Mouse (Mus musculus): Measurements from ENCODE around the gene Nrf1. TPM values are rescaled to one million over a fixed set of nuclear protein-coding genes. Genes with fewer than 3 reads are reported as not detected.

Gene Nrf1
- polyA plus RNA-seq, 2 experiments = 31.2 to 33.1 TPM

DNA sequence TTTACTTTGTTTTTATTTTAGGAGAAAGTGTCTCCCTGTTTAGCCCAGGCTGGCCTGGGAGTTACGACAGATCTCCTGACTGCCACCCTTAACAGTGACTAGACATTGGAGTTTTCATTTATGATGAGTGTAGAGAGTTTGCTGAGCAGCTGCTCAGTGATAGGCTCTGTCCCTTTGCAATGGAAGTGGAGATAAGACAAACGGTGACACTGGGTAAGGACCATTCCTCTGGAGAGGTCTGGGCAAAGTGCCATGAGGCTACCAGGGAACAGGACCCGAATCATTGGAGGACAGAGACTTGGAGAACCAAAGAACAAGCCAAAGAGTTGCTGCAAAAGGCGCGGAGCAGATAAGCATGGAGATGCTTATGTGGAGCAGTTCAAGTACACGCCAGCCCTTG is 100.0 kb downstream of the Nrf1 start:
- Histone ChIP-seq H3K4me2 (ENCODE audit: low read depth) (peak overlapping the region; percentile 66), H3K4me1 (replicated peaks; ENCODE audit: control insufficient read depth in 2 of 2, insufficient read depth in 2 of 2, low read length in 1 of 2) (peaks cover 32 to 34% of the 10 kb centered on the region in 2 experiments)

GRCm38 (mm10) chr6:30150471-30150870 is 102.7 kb downstream of the Nrf1 start:
- H3K4me3 ChIP-seq (ENCODE audit: insufficient read depth in 1 of 2, low read depth in 2 of 2, low read length in 2 of 2) = no peak overlapping the region
- H3K4me2 ChIP-seq (ENCODE audit: low read depth) = no peak overlapping the region
- H3K36me3 ChIP-seq (replicated peaks; ENCODE audit: control insufficient read depth, insufficient read depth, low read depth) = peaks cover 17% of the 10 kb centered on the region
- ATAC-seq (ENCODE audit: insufficient read depth) (no peak), DNase-seq (ENCODE audit: low read depth in 3 of 3, low spot score in 3 of 3) (no peak)
- H3K27ac ChIP-seq = no peak overlapping the region
- H3K27me3 ChIP-seq (ENCODE audit: control insufficient read depth, insufficient read depth, low read length) = no peaks in the 10 kb centered on the region
- no peak overlapping the region for H3K9ac ChIP-seq (replicated peaks)
- no peak for TF ChIP-seq CTCF (IDR thresholded peaks at IDR 0.05; ENCODE audit: low read depth)
- no peak for TF ChIP-seq EP300 (IDR thresholded peaks at IDR 0.05; ENCODE audit: low read depth)
- 90% methylated on average over 8 of the region's 8 CpGs for WGBS (ENCODE audit: insufficient replicate concordance)
- no peaks in the 10 kb centered on the region for H3K9me3 ChIP-seq (ENCODE audit: control insufficient read depth, low read length)
- peaks cover 32 to 33% of the 10 kb centered on the region in 2 experiments for H3K4me1 ChIP-seq (replicated peaks; ENCODE audit: control insufficient read depth in 2 of 2, insufficient read depth in 2 of 2, low read length in 1 of 2)

More for the DNA sequence above, 100.0 kb downstream of the Nrf1 start:
- 26% methylated on average over 6 of the region's 6 CpGs for WGBS (ENCODE audit: insufficient replicate concordance)
- TF ChIP-seq EP300 (IDR thresholded peaks at IDR 0.05; ENCODE audit: low read depth) = peak; percentile 91
- no peak for TF ChIP-seq CTCF (IDR thresholded peaks at IDR 0.05; ENCODE audit: low read depth)
- H3K4me3 ChIP-seq (ENCODE audit: insufficient read depth in 1 of 2, low read depth in 2 of 2, low read length in 2 of 2) = peak overlapping the region in 1 of 2 experiments; percentile 17; a peak in 2 of 4 replicates
- H3K9me3 ChIP-seq (ENCODE audit: control insufficient read depth, low read length) = no peaks in the 10 kb centered on the region
- peak; percentile 85 for ATAC-seq (ENCODE audit: insufficient read depth)
- peak; percentile 47 to 74 (median 71) for DNase-seq (ENCODE audit: low read depth in 3 of 3, low spot score in 3 of 3)
- H3K27me3 ChIP-seq (ENCODE audit: control insufficient read depth, insufficient read depth, low read length) = no peaks in the 10 kb centered on the region
- H3K36me3 ChIP-seq (replicated peaks; ENCODE audit: control insufficient read depth, insufficient read depth, low read depth) = peaks cover 24% of the 10 kb centered on the region
- peak overlapping the region; percentile 21 for H3K9ac ChIP-seq (replicated peaks)
- peak overlapping the region; percentile 97 for H3K27ac ChIP-seq

DNA sequence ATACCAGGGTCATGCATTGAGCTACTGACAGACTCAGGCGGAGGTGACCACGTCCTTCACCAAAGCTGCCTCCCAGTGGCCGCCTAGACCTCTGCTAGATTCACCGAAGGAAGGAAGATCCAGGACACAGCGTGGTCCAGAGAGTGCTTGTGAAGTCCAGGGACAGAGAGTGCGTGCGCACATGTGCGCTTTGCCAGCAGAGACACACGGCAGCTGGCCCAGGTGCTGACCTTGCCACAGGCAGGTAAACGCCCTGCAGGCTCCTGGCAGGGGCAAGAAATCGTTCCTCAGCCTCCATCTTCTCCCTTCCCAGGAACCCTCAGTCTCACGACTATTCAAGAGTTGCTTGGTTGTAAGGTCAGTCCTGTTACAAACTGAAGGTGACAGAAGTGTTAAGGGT is 104.4 kb downstream of the Nrf1 start:
- no peak overlapping the region for H3K4me3 ChIP-seq (ENCODE audit: insufficient read depth in 1 of 2, low read depth in 2 of 2, low read length in 2 of 2)
- peaks cover 13% of the 10 kb centered on the region for H3K36me3 ChIP-seq (replicated peaks; ENCODE audit: control insufficient read depth, insufficient read depth, low read depth)
- TF ChIP-seq EP300 (IDR thresholded peaks at IDR 0.05; ENCODE audit: low read depth) = no peak
- no peak for TF ChIP-seq CTCF (IDR thresholded peaks at IDR 0.05; ENCODE audit: low read depth)
- no peak overlapping the region for H3K27ac ChIP-seq
- H3K4me1 ChIP-seq (replicated peaks; ENCODE audit: control insufficient read depth in 2 of 2, insufficient read depth in 2 of 2, low read length in 1 of 2) = peaks cover 20 to 21% of the 10 kb centered on the region in 2 experiments
- H3K9ac ChIP-seq (replicated peaks) = no peak overlapping the region
- no peak for ATAC-seq (ENCODE audit: insufficient read depth)
- no peaks in the 10 kb centered on the region for H3K27me3 ChIP-seq (ENCODE audit: control insufficient read depth, insufficient read depth, low read length)
- WGBS (ENCODE audit: insufficient replicate concordance) = 85% methylated on average over 12 of the region's 12 CpGs
- no peaks in the 10 kb centered on the region for H3K9me3 ChIP-seq (ENCODE audit: control insufficient read depth, low read length)
- no peak for DNase-seq (ENCODE audit: low read depth in 3 of 3, low spot score in 3 of 3)
- no peak overlapping the region for H3K4me2 ChIP-seq (ENCODE audit: low read depth)

DNA sequence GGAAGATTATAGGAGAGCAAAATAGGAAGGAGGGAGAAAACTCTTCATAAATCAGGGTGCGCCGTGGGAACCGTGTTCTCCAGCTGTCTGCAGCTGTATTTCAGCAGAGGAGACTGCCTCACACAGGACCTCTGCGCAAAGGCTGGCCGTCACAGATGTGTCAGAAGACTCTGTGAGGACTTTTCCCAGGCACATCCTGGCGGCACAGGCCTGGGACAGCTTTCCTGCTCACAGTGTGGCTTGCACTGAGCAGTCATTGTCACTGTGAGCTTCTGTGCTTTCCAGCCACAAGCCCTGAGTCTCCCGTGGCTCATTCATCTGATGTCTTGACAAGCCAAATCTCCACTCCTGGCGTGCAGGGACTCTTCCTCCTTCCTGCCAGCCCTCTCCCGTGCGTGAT is 104.9 kb downstream of the Nrf1 start:
- 77% methylated on average over 10 of the region's 10 CpGs for WGBS (ENCODE audit: insufficient replicate concordance)
- no peak for ATAC-seq (ENCODE audit: insufficient read depth)
- no peak for DNase-seq (ENCODE audit: low read depth in 3 of 3, low spot score in 3 of 3)

DNA sequence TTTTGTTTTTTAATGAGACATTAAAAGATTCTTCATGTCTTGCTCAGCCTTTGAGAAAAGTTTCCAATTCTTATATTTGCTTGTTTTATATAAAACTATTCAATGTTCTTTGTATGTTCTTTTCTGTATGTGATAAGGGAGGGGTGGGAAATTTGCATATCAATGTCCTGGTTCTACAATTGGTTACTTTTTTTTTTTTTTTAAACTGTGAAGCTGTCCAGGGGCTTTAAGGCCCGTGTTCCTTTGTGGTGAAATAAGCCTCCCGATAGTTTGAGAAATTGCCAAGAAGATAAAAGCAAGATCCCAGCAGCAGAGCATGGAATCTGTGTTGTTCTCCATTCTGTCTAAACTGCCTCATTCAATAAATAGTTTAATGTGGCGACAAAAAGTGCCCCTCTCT is 105.3 kb downstream of the Nrf1 start:
- 75% methylated on average over 3 of the region's 3 CpGs for WGBS (ENCODE audit: insufficient replicate concordance)
- Histone ChIP-seq H3K4me1 (replicated peaks; ENCODE audit: control insufficient read depth in 2 of 2, insufficient read depth in 2 of 2, low read length in 1 of 2) (peaks cover 12% of the 10 kb centered on the region in 2 experiments), H3K27ac (no peak overlapping the region), H3K9ac (replicated peaks) (no peak overlapping the region), H3K9me3 (ENCODE audit: control insufficient read depth, low read length) (no peaks in the 10 kb centered on the region), H3K4me2 (ENCODE audit: low read depth) (no peak overlapping the region), H3K27me3 (ENCODE audit: control insufficient read depth, insufficient read depth, low read length) (no peaks in the 10 kb centered on the region), H3K4me3 (ENCODE audit: insufficient read depth in 1 of 2, low read depth in 2 of 2, low read length in 2 of 2) (no peak overlapping the region), H3K36me3 (replicated peaks; ENCODE audit: control insufficient read depth, insufficient read depth, low read depth) (peaks cover 13% of the 10 kb centered on the region)
- DNase-seq (ENCODE audit: low read depth in 3 of 3, low spot score in 3 of 3) (no peak), ATAC-seq (ENCODE audit: insufficient read depth) (no peak)
- no peak for TF ChIP-seq CTCF (IDR thresholded peaks at IDR 0.05; ENCODE audit: low read depth)
- TF ChIP-seq EP300 (IDR thresholded peaks at IDR 0.05; ENCODE audit: low read depth) = no peak

More for the DNA sequence above, 104.9 kb downstream of the Nrf1 start:
- Histone ChIP-seq H3K27me3 (ENCODE audit: control insufficient read depth, insufficient read depth, low read length) (no peaks in the 10 kb centered on the region), H3K36me3 (replicated peaks; ENCODE audit: control insufficient read depth, insufficient read depth, low read depth) (peaks cover 13% of the 10 kb centered on the region), H3K27ac (no peak overlapping the region), H3K9ac (replicated peaks) (no peak overlapping the region), H3K4me1 (replicated peaks; ENCODE audit: control insufficient read depth in 2 of 2, insufficient read depth in 2 of 2, low read length in 1 of 2) (peaks cover 16 to 17% of the 10 kb centered on the region in 2 experiments), H3K4me3 (ENCODE audit: insufficient read depth in 1 of 2, low read depth in 2 of 2, low read length in 2 of 2) (no peak overlapping the region), H3K4me2 (ENCODE audit: low read depth) (no peak overlapping the region), H3K9me3 (ENCODE audit: control insufficient read depth, low read length) (no peaks in the 10 kb centered on the region)
- no peak for TF ChIP-seq EP300 (IDR thresholded peaks at IDR 0.05; ENCODE audit: low read depth)
- TF ChIP-seq CTCF (IDR thresholded peaks at IDR 0.05; ENCODE audit: low read depth) = no peak

All from liver, embryonic 14.5 days (tissue).